Mouse (Mus musculus) embryo, embryonic 11.5 days (tissue): ENCODE results near the gene Epb42.
A peak's percentile ranks its signal among the peaks of the same experiment; 100 is the strongest.
"Not testable (repeated sequence)": the region's sequence is repeated elsewhere in the genome, so short reads cannot be mapped to it uniquely, and the experiment has no call there.

Experiments used
- DNase-seq: peaks from one replicate; pipeline ENCODE4 v3.0.0-alpha.2; 2012; ENCODE audit warnings: low read depth, low spot score

The Epb42 gene

GRCm38 (mm10) chr2:121007925-121008663, 28.8 kb downstream of the Epb42 start, which contains the start of gene Ccndbp1:
Gene Ccndbp1 (plus strand): TSS chr2:121008403.
- peak; percentile 84 for DNase-seq

DNA sequence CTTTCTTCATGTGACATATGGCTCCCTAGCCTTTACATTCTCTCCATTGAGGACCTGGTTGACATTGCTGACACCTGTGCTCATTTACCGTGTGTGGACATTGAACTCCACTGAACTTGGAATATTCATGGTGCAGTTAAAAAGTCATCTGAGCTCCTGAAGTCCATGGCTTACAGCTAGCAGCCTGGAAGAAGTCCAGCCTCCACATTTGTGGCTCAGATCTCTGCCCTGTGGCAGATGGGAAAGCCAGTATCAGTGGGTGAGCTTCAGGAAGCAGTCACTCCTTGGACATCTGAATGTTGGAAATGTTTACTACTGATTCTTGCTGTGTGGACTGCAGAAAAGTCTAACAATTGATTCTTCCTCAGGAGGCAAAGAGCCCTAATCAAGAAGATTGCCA, 29.9 kb downstream of the Epb42 start:
- no peak for DNase-seq

- no peak for DNase-seq
Observed at GRCm38 (mm10) chr2:121004018-121004811, 32.7 kb downstream of the Epb42 start.

- DNase-seq = no peak
Observed at GRCm38 (mm10) chr2:121003586-121003985, 33.3 kb downstream of the Epb42 start.

GRCm38 (mm10) chr2:120998863-120999262, 38.0 kb downstream of the Epb42 start:
- no peak for DNase-seq

GRCm38 (mm10) chr2:120996607-120997006, 40.3 kb downstream of the Epb42 start:
- not testable (repeated sequence) for DNase-seq

- no peak for DNase-seq
Observed at GRCm38 (mm10) chr2:120991196-120991595, 45.7 kb downstream of the Epb42 start.

DNA sequence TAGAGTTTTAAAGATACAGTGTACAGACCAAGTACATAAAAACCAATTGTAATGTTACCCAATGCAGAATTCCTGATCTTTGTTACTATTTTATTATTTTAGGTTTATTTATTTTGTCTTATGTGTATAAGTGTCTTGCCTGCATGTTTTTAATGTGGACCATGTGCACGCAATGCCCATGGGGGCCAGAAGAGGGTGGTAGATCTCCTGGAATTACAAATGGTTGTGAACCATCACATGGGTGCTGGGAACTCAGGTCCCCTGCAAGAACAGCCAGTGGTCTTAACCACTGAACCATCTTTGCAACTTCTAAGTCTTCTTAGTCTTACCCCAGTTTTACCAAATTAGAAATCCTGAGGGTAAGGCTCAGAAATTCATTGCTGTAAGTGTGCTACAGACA, 51.6 kb downstream of the Epb42 start:
- no peak for DNase-seq

- DNase-seq = no peak
Observed at GRCm38 (mm10) chr2:120983611-120984010, 53.3 kb downstream of the Epb42 start.

DNA sequence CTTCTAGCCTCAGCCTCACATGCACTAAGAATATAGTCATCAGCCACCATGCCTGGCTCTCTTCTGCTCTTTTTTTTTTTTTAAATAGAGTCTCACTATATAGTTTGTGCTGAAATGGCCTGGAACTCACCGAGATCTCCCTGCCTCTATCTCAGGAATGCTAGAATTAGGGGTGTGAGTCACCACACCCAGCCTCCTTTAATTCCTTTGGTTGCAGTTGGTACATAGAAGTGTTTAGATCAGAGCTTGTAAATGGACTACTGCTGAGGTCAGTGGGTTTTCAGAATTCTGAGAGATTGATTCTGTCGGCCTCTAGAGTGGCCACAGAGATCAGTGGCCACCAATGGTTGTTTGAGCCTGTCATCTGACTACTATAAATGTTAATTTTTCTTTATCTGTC, 56.0 kb downstream of the Epb42 start:
- no peak for DNase-seq

DNA sequence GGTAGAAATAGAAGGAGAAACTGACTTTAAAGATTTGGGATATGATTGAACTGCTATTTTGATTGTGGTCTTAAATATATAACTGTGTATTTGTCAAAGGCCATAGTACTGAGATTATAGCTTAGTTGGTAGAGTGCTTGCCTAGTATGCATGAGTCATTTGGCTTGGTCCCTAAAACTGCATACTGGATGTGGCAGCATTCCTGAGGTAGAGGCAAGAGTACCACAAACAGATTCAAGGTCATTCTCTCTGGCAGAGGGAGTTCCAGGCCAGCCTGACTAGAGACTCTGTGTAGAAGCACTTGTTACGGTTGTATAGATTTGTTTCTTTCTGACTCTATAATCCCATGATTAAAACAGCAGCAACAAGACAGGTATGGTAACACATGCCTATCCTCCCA, 57.1 kb downstream of the Epb42 start:
- no peak for DNase-seq

- DNase-seq = no peak
Observed at GRCm38 (mm10) chr2:120978693-120979037, 58.2 kb downstream of the Epb42 start.

GRCm38 (mm10) chr2:120977926-120978692, 58.8 kb downstream of the Epb42 start:
- DNase-seq = no peak

GRCm38 (mm10) chr2:120976990-120977925, 59.6 kb downstream of the Epb42 start, which contains the start of gene Tmem62:
Gene Tmem62 (plus strand): TSS chr2:120977017.
- peak; percentile 32 for DNase-seq

DNA sequence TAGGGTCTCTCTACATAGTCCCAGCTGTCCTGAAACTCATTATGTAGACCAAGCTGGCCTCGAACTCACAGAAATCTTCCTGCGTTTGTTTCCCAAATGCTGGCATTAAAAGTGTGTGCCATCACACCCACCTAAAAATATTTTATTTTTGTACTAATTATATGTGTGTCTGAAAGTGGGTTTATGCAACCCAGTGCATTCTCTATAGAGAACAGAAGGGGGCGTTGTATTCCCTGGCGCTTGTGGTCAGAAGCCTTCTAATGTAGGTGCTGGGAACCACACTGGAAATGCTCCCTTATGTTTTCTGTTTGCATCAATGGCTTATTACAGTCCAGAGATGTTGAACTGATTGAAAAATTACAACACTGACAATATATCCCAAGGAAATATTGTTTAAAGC, 60.6 kb downstream of the Epb42 start:
- no peak for DNase-seq

DNA sequence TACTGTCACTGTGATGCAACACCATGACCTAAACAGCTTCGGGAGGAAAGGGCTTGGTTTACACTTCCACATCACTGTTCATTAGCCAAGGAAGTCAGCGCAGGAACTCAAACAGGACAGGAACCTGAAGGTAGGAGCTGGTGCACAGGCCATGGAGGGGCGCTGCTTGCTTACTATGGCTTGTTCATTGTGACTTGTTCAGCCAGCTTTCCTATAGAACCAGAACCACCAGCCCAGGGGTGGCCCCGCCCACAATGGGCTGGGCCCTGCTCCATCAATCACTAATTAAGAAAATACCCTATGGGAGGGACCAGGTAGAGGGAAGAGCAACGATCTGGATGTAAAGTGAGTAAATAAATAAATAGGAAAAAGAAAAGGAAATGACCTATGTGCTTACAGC, 63.9 kb downstream of the Epb42 start:
- no peak for DNase-seq

GRCm38 (mm10) chr2:120972257-120972656, 64.6 kb downstream of the Epb42 start:
- not testable (repeated sequence) for DNase-seq

DNA sequence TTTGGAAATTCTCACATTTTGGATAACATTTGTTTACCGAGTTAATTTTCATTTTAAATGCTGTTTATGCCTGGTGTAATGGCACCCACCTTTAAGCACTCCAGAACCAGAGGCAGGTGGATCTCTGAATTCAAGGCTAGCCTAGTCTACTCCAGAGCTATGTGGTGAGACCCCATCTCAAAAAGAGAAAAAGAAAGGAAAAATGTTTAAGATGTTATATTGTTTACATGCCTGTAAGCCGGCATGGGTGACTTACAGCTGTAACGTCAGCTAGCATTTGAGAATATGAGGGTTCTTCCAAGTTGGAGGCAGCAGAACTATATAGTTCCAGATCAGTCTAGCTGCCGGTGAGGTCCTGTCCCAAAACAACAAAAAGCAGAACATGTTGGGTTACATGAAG, 65.1 kb downstream of the Epb42 start:
- DNase-seq = no peak

- peak; percentile 74 for DNase-seq
Observed at GRCm38 (mm10) chr2:120970559-120971080, 66.3 kb downstream of the Epb42 start, which contains the start of gene Ubr1. Gene Ubr1 (minus strand): TSS chr2:120970715.

DNA sequence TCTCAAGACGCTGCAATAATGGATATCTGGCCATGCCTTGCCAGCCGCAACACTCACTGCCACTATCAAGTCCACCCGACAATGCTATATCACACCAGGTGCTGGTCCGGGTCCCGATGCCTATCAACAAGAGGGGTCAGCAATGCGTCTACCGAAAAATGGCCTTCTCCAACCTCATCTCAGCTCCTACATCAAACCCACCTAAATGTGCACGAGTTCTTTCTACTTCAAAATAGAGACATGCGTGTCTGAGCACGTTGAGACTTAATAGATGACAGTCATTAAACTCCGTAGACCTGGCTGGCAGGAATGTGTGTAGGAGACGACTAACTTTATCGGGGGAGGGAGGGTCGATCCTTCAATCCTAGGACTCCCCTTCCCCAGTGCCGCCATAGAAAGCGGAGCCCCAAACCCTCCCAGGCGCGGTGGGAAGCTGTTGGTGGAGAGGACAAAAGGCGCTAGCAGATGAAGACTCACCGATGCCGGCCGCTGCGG, 66.8 kb downstream of the Epb42 start:
- DNase-seq = peak; percentile 16
